Mouse (Mus musculus) heart, postnatal 0 days (tissue): Measurements from ENCODE around the gene Uqcr10.
"Not testable (repeated sequence)": the region's sequence is repeated elsewhere in the genome, so short reads cannot be mapped to it uniquely, and the experiment has no call there.

Experiments used
- CTCF ChIP-seq: IDR thresholded peaks from 2 replicates; pipeline ENCODE4 v1.5.1; 2016; ENCODE audit warnings: antibody characterized with exemption, control low read depth, low read depth
- EP300 ChIP-seq: IDR thresholded peaks from 2 replicates; pipeline ENCODE4 v1.6.1; 2016; ENCODE audit warnings: antibody characterized with exemption, low read depth

GRCm38 (mm10) chr11:4710188-4710587, 6.0 kb upstream of the Uqcr10 start:
- TF ChIP-seq CTCF, EP300: not testable (repeated sequence)
